Mouse (Mus musculus): ENCODE results near the gene Psme3. TPM values are rescaled to one million over a fixed set of nuclear protein-coding genes. Genes with fewer than 3 reads are reported as not detected.

The Psme3 gene
- polyA plus RNA-seq, 1 experiment from 2014 or later, result 147 TPM

GRCm38 (mm10) chr11:101360651-101361113 is 44.7 kb downstream of the Psme3 start:
- Histone ChIP-seq H3K4me2 (replicated peaks) (no peak overlapping the region), H3K4me3 (replicated peaks) (no peak overlapping the region), H3K9me3 (no peaks in the 10 kb centered on the region), H3K27ac (0 out of 2 replicates have a peak overlapping the region, but pooled peaks have one; percentile 0), H3K27me3 (replicated peaks) (no peaks in the 10 kb centered on the region), H3K9ac (no peak overlapping the region), H3K36me3 (no peaks in the 10 kb centered on the region), H3K4me1 (replicated peaks) (peaks cover 13% of the 10 kb centered on the region; the same call in 1 of the 2 replicates)
- ATAC-seq, result no peak
- 39% methylated on average over 3 of the region's 3 CpGs for WGBS

GRCm38 (mm10) chr11:101364531-101364931 is 48.5 kb downstream of the Psme3 start:
- Histone ChIP-seq H3K27me3 (replicated peaks) (no peaks in the 10 kb centered on the region), H3K27ac (peak overlapping the region; percentile 58), H3K4me1 (replicated peaks) (peaks cover 13% of the 10 kb centered on the region; the same call in 1 of the 2 replicates), H3K36me3 (no peaks in the 10 kb centered on the region), H3K9ac (no peak overlapping the region), H3K4me2 (replicated peaks) (no peak overlapping the region), H3K4me3 (replicated peaks) (no peak overlapping the region), H3K9me3 (no peaks in the 10 kb centered on the region)
- 55% methylated on average over 5 of the region's 5 CpGs for WGBS
- ATAC-seq, result peak; percentile 78

GRCm38 (mm10) chr11:101367326-101367935 is 51.4 kb downstream of the Psme3 start, which contains the start of gene G6pc:
Gene G6pc (plus strand): TSS chr11:101367561.
- Histone ChIP-seq H3K9me3 (no peaks in the 10 kb centered on the region), H3K4me2 (replicated peaks) (no peak within 1 kb of the TSS), H3K27me3 (replicated peaks) (no peaks in the 10 kb centered on the region), H3K9ac (no peak within 1 kb of the TSS), H3K4me1 (replicated peaks) (peaks cover 5% of the 10 kb centered on the region; the same call in 1 of the 2 replicates), H3K36me3 (no peaks in the 10 kb centered on the region), H3K27ac (no peak within 1 kb of the TSS), H3K4me3 (replicated peaks) (no peak within 1 kb of the TSS)
- ATAC-seq, result 0 out of 2 replicates have a peak, but pooled peaks have one; percentile 27
- WGBS, result 79% methylated on average over 8 of the region's 8 CpGs

- H3K4me3 ChIP-seq (replicated peaks), result no peak overlapping the region
- no peaks in the 10 kb centered on the region for H3K4me1 ChIP-seq (replicated peaks)
- WGBS, result 74% methylated on average over 5 of the region's 5 CpGs
- H3K9me3 ChIP-seq, result no peaks in the 10 kb centered on the region
- no peaks in the 10 kb centered on the region for H3K36me3 ChIP-seq
- H3K27me3 ChIP-seq (replicated peaks), result no peaks in the 10 kb centered on the region
- H3K27ac ChIP-seq, result no peak overlapping the region
- no peak for ATAC-seq
- no peak overlapping the region for H3K9ac ChIP-seq
- H3K4me2 ChIP-seq (replicated peaks), result no peak overlapping the region
Measured at GRCm38 (mm10) chr11:101370141-101370540, 54.1 kb downstream of the Psme3 start.

Other genes with a start within 250 kb of the Psme3 start
- gene Naglu, start 246.2 kb upstream of the Psme3 start, polyA plus RNA-seq (2015; fragmentation: Nextera tagmentation; extraction: Ambion mirVana), result 14.9 and 16.4 TPM in 2 replicates
- not detected in 2 replicates for gene Hsd17b1, start 237.8 kb upstream of the Psme3 start, polyA plus RNA-seq (2015; fragmentation: Nextera tagmentation; extraction: Ambion mirVana)
- 41.8 and 43.9 TPM in 2 replicates for gene Coasy, start 233.6 kb upstream of the Psme3 start, polyA plus RNA-seq (2015; fragmentation: Nextera tagmentation; extraction: Ambion mirVana)
- 65.0 and 65.4 TPM in 2 replicates for gene Mlx, start 228.9 kb upstream of the Psme3 start, polyA plus RNA-seq (2015; fragmentation: Nextera tagmentation; extraction: Ambion mirVana)
- gene Psmc3ip, start 220.8 kb upstream of the Psme3 start, polyA plus RNA-seq (2015; fragmentation: Nextera tagmentation; extraction: Ambion mirVana), result 22.6 and 23.4 TPM in 2 replicates
- 17.0 and 17.2 TPM in 2 replicates for gene Retreg3, start 196.3 kb upstream of the Psme3 start, polyA plus RNA-seq (2015; fragmentation: Nextera tagmentation; extraction: Ambion mirVana)
- gene Tubg1, start 196.3 kb upstream of the Psme3 start, polyA plus RNA-seq (2015; fragmentation: Nextera tagmentation; extraction: Ambion mirVana), result 58.7 and 59.2 TPM in 2 replicates
- 4.4 and 4.8 TPM in 2 replicates for gene Tubg2, start 160.3 kb upstream of the Psme3 start, polyA plus RNA-seq (2015; fragmentation: Nextera tagmentation; extraction: Ambion mirVana)
- 0.82 and 1.0 TPM in 2 replicates for gene Cntnap1, start 145.7 kb upstream of the Psme3 start, polyA plus RNA-seq (2015; fragmentation: Nextera tagmentation; extraction: Ambion mirVana)
- 11.1 and 12.7 TPM in 2 replicates for gene Plekhh3, start 144.9 kb upstream of the Psme3 start, polyA plus RNA-seq (2015; fragmentation: Nextera tagmentation; extraction: Ambion mirVana)
- 0.25 and 0.36 TPM in 2 replicates for gene Ccr10, start 140.8 kb upstream of the Psme3 start, polyA plus RNA-seq (2015; fragmentation: Nextera tagmentation; extraction: Ambion mirVana)
- 16.0 and 16.3 TPM in 2 replicates for gene Ezh1, start 89.8 kb upstream of the Psme3 start, polyA plus RNA-seq (2015; fragmentation: Nextera tagmentation; extraction: Ambion mirVana)
- 98.5 and 114 TPM in 2 replicates for gene Ramp2, start 70.2 kb upstream of the Psme3 start, polyA plus RNA-seq (2015; fragmentation: Nextera tagmentation; extraction: Ambion mirVana)
- gene Vps25, start 62.5 kb upstream of the Psme3 start, polyA plus RNA-seq (2015; fragmentation: Nextera tagmentation; extraction: Ambion mirVana), result 135 and 142 TPM in 2 replicates
- 12.3 and 12.7 TPM in 2 replicates for gene Wnk4, start 55.6 kb upstream of the Psme3 start, polyA plus RNA-seq (2015; fragmentation: Nextera tagmentation; extraction: Ambion mirVana)
- gene Cntd1, start 37.2 kb upstream of the Psme3 start, polyA plus RNA-seq (2015; fragmentation: Nextera tagmentation; extraction: Ambion mirVana), result 0.72 and 1.1 TPM in 2 replicates
- gene Coa3, start 37.1 kb upstream of the Psme3 start, polyA plus RNA-seq (2015; fragmentation: Nextera tagmentation; extraction: Ambion mirVana), result 250 and 261 TPM in 2 replicates
- gene Becn1, start 13.9 kb upstream of the Psme3 start, polyA plus RNA-seq (2015; fragmentation: Nextera tagmentation; extraction: Ambion mirVana), result 132 and 143 TPM in 2 replicates
- 1.2 and 1.3 TPM in 2 replicates for gene Aoc2, start 8.8 kb downstream of the Psme3 start, polyA plus RNA-seq (2015; fragmentation: Nextera tagmentation; extraction: Ambion mirVana)
- 2.1 and 2.7 TPM in 2 replicates for gene Aoc3, start 14.4 kb downstream of the Psme3 start, polyA plus RNA-seq (2015; fragmentation: Nextera tagmentation; extraction: Ambion mirVana)
- 0.30 and 0.39 TPM in 2 replicates for gene G6pc, start 51.3 kb downstream of the Psme3 start, polyA plus RNA-seq (2015; fragmentation: Nextera tagmentation; extraction: Ambion mirVana)
- 60.1 and 63.3 TPM in 2 replicates for gene Aarsd1, start 101.4 kb downstream of the Psme3 start, polyA plus RNA-seq (2015; fragmentation: Nextera tagmentation; extraction: Ambion mirVana)
- gene Gm27029, start 108.6 kb downstream of the Psme3 start, polyA plus RNA-seq (2015; fragmentation: Nextera tagmentation; extraction: Ambion mirVana), result 7.3 and 10.6 TPM in 2 replicates
- 16.9 and 17.3 TPM in 2 replicates for gene Rundc1, start 108.9 kb downstream of the Psme3 start, polyA plus RNA-seq (2015; fragmentation: Nextera tagmentation; extraction: Ambion mirVana)
- 11.7 TPM in 2 replicates for gene Ptges3l, start 109.1 kb downstream of the Psme3 start, polyA plus RNA-seq (2015; fragmentation: Nextera tagmentation; extraction: Ambion mirVana)
- gene Rpl27, start 126.1 kb downstream of the Psme3 start, polyA plus RNA-seq (2015; fragmentation: Nextera tagmentation; extraction: Ambion mirVana), result 322 and 353 TPM in 2 replicates
- gene Ifi35, start 132.2 kb downstream of the Psme3 start, polyA plus RNA-seq (2015; fragmentation: Nextera tagmentation; extraction: Ambion mirVana), result 23.9 and 24.5 TPM in 2 replicates
- gene Rnd2, start 148.8 kb downstream of the Psme3 start, polyA plus RNA-seq (2015; fragmentation: Nextera tagmentation; extraction: Ambion mirVana), result 23.7 and 24.5 TPM in 2 replicates
- gene Vat1, start 150.0 kb downstream of the Psme3 start, polyA plus RNA-seq (2015; fragmentation: Nextera tagmentation; extraction: Ambion mirVana), result 69.7 and 70.0 TPM in 2 replicates
- gene Brca1, start 235.7 kb downstream of the Psme3 start, polyA plus RNA-seq (2015; fragmentation: Nextera tagmentation; extraction: Ambion mirVana), result 8.4 and 10.2 TPM in 2 replicates
- 57.0 and 61.2 TPM in 2 replicates for gene Nbr1, start 235.9 kb downstream of the Psme3 start, polyA plus RNA-seq (2015; fragmentation: Nextera tagmentation; extraction: Ambion mirVana)